Mouse (Mus musculus) stomach, embryonic 16.5 days (tissue): Measurements from ENCODE around the gene Capns1. TPM values are rescaled to one million over a fixed set of nuclear protein-coding genes. Genes with fewer than 3 reads are reported as not detected.
A peak's percentile ranks its signal among the peaks of the same experiment; 100 is the strongest.

Experiments used
- ATAC-seq: fragments of 200-750 bp; cut with Nextera tagmentation; 2 replicates; pipeline ENCODE4 v1.8.0; 2017; ENCODE audit warnings: moderate number of reproducible peaks, moderate TSS enrichment; ENCODE audit not compliant: insufficient read depth, low FRiP score
- H3K27ac ChIP-seq: fragments of 300-500 bp; sonication (generic); 2 replicates; pipeline ENCODE4 v1.5.1; 2014; ENCODE audit warnings: low read length
- H3K27me3 ChIP-seq: fragments of 300-500 bp; sonication (generic); 2 replicates; pipeline ENCODE4 v1.6.1; 2014; ENCODE audit warnings: low read length, control low read depth, mixed read lengths; ENCODE audit not compliant: control insufficient read depth, insufficient read depth
- H3K36me3 ChIP-seq: fragments of 300-500 bp; sonication (generic); 2 replicates; pipeline ENCODE4 v1.6.1; 2014; ENCODE audit warnings: low read length; ENCODE audit not compliant: control insufficient read depth, insufficient read depth
- H3K4me1 ChIP-seq: fragments of 300-500 bp; sonication (generic); 2 replicates; pipeline ENCODE4 v1.6.1; 2014; ENCODE audit warnings: low read length, control low read depth, mixed read lengths; ENCODE audit not compliant: control insufficient read depth, insufficient read depth
- H3K4me2 ChIP-seq: fragments of 300-500 bp; sonication (generic); 2 replicates; pipeline ENCODE4 v1.6.1; 2014; ENCODE audit warnings: low read depth, low read length, mixed read lengths
- H3K4me3 ChIP-seq: fragments of 300-500 bp; sonication (generic); replicated peaks from 2 replicates; pipeline ENCODE4 v1.5.1; 2014; ENCODE audit warnings: mild to moderate bottlenecking, low read length
- H3K9ac ChIP-seq: fragments of 300-500 bp; sonication (generic); 2 replicates; pipeline ENCODE4 v1.6.1; 2014; ENCODE audit warnings: low read length
- H3K9me3 ChIP-seq: fragments of 300-500 bp; sonication (generic); replicated peaks from 2 replicates; pipeline ENCODE4 v1.6.1; 2016; ENCODE audit warnings: low read length, control low read depth; ENCODE audit not compliant: control insufficient read depth
- WGBS: fragments of 180-500 bp; shearing (Covaris S2); extraction: QIAGEN DNeasy Blood & Tissue Kit; methylation state at CpG from one replicate; pipeline ENCODE4 v1.1.7; 2014; 5-methylcytosine and 5-hydroxymethylcytosine counted together
- polyA plus RNA-seq: library from polyadenylated mRNA; unstranded; fragments of >200 nt; fragmentation: Nextera tagmentation; extraction: Ambion mirVana; gene quantifications from 2 replicates; pipeline ENCODE4 v1.2.1, GENCODE M21; 2015

The Capns1 gene
- polyA plus RNA-seq, 1 experiment from 2014 or later: 90.0 TPM

- 37% methylated on average over 6 of the region's 6 CpGs for WGBS
Observed at GRCm38 (mm10) chr7:30196171-30196570, 2.4 kb downstream of the Capns1 start.

GRCm38 (mm10) chr7:30195461-30195860 lies 3.1 kb downstream of the Capns1 start:
- H3K27me3 ChIP-seq: no peaks in the 10 kb centered on the region
- peaks cover 10% of the 10 kb centered on the region; the same call in 1 of the 2 replicates for H3K36me3 ChIP-seq
- H3K9ac ChIP-seq: peak overlapping the region; percentile 86; the same call in 1 of the 2 replicates
- H3K4me1 ChIP-seq: peaks cover 22% of the 10 kb centered on the region
- ATAC-seq: no peak
- peak overlapping the region; percentile 63; the same call in 1 of the 2 replicates for H3K27ac ChIP-seq
- H3K4me3 ChIP-seq: peak overlapping the region; percentile 87; the same call in 1 of the 2 replicates
- H3K4me2 ChIP-seq: peak overlapping the region; percentile 90; the same call in 1 of the 2 replicates
- WGBS: 58% methylated on average over 6 of the region's 6 CpGs
- no peaks in the 10 kb centered on the region for H3K9me3 ChIP-seq

More at GRCm38 (mm10) chr7:30196171-30196570, 2.4 kb downstream of the Capns1 start:
- no peak overlapping the region for H3K4me2 ChIP-seq
- H3K36me3 ChIP-seq: peaks cover 7% of the 10 kb centered on the region; the same call in 1 of the 2 replicates
- H3K9me3 ChIP-seq: no peaks in the 10 kb centered on the region
- H3K4me3 ChIP-seq: no peak overlapping the region
- peak overlapping the region; percentile 62 for H3K27ac ChIP-seq
- H3K9ac ChIP-seq: no peak overlapping the region
- peak; percentile 26; the same call in 1 of the 2 replicates for ATAC-seq
- H3K27me3 ChIP-seq: no peaks in the 10 kb centered on the region
- peaks cover 22% of the 10 kb centered on the region for H3K4me1 ChIP-seq

GRCm38 (mm10) chr7:30194884-30195283 lies 3.7 kb downstream of the Capns1 start:
- H3K9me3 ChIP-seq: no peaks in the 10 kb centered on the region
- peak overlapping the region; percentile 90 for H3K4me2 ChIP-seq
- peaks cover 10% of the 10 kb centered on the region; the same call in 1 of the 2 replicates for H3K36me3 ChIP-seq
- H3K9ac ChIP-seq: peak overlapping the region; percentile 86
- H3K27ac ChIP-seq: peak overlapping the region; percentile 96
- 0% methylated on average over 28 of the region's 28 CpGs for WGBS
- no peaks in the 10 kb centered on the region for H3K27me3 ChIP-seq
- H3K4me3 ChIP-seq: peak overlapping the region; percentile 87
- peaks cover 22% of the 10 kb centered on the region for H3K4me1 ChIP-seq
- peak; percentile 92 for ATAC-seq

- Histone ChIP-seq H3K4me2 (peak overlapping the region; percentile 90), H3K9me3 (no peaks in the 10 kb centered on the region), H3K4me3 (peak overlapping the region; percentile 87), H3K36me3 (peaks cover 10% of the 10 kb centered on the region; the same call in 1 of the 2 replicates), H3K27me3 (no peaks in the 10 kb centered on the region), H3K4me1 (peaks cover 22% of the 10 kb centered on the region), H3K27ac (peak overlapping the region; percentile 96), H3K9ac (peak overlapping the region; percentile 86)
- peak; percentile 16; the same call in 1 of the 2 replicates for ATAC-seq
- whole genome bisulfite sequencing: under 1% methylated on average over 26 of the region's 26 CpGs
Observed at GRCm38 (mm10) chr7:30194101-30194831, 4.3 kb downstream of the Capns1 start.

GRCm38 (mm10) chr7:30193581-30194100 lies 5.0 kb downstream of the Capns1 start:
- ATAC-seq: peak; percentile 63
- Histone ChIP-seq H3K4me1 (peaks cover 22% of the 10 kb centered on the region), H3K9ac (peak overlapping the region; percentile 86), H3K36me3 (peaks cover 10% of the 10 kb centered on the region; the same call in 1 of the 2 replicates), H3K9me3 (no peaks in the 10 kb centered on the region), H3K27ac (peak overlapping the region; percentile 96), H3K4me2 (peak overlapping the region; percentile 90), H3K27me3 (no peaks in the 10 kb centered on the region), H3K4me3 (peak overlapping the region; percentile 87)
- 1% methylated on average over 26 of the region's 26 CpGs for WGBS

- no peak; the same call in 1 of the 2 replicates for ATAC-seq
- Histone ChIP-seq H3K27ac (peak overlapping the region; percentile 96), H3K9ac (peak overlapping the region; percentile 86), H3K4me2 (peak overlapping the region; percentile 90), H3K27me3 (no peaks in the 10 kb centered on the region), H3K36me3 (peaks cover 10% of the 10 kb centered on the region; the same call in 1 of the 2 replicates), H3K4me1 (peaks cover 22% of the 10 kb centered on the region), H3K9me3 (no peaks in the 10 kb centered on the region), H3K4me3 (peak overlapping the region; percentile 87)
- 34% methylated on average over 9 of the region's 9 CpGs for WGBS
Observed at GRCm38 (mm10) chr7:30193013-30193412, 5.6 kb downstream of the Capns1 start.

- 86% methylated on average over 12 of the region's 12 CpGs for WGBS
- no peak overlapping the region for H3K4me3 ChIP-seq
- H3K4me2 ChIP-seq: no peak overlapping the region
- H3K4me1 ChIP-seq: peaks cover 22% of the 10 kb centered on the region
- no peaks in the 10 kb centered on the region for H3K27me3 ChIP-seq
- no peak overlapping the region for H3K9ac ChIP-seq
- H3K36me3 ChIP-seq: peaks cover 10% of the 10 kb centered on the region; the same call in 1 of the 2 replicates
- no peak overlapping the region for H3K27ac ChIP-seq
- no peaks in the 10 kb centered on the region for H3K9me3 ChIP-seq
- no peak for ATAC-seq
Observed at GRCm38 (mm10) chr7:30192088-30192487, 6.5 kb downstream of the Capns1 start.

GRCm38 (mm10) chr7:30189116-30189491 lies 9.5 kb downstream of the Capns1 start:
- Histone ChIP-seq H3K27ac (no peak overlapping the region), H3K36me3 (peaks cover 17% of the 10 kb centered on the region), H3K4me3 (no peak overlapping the region), H3K27me3 (no peaks in the 10 kb centered on the region), H3K9me3 (no peaks in the 10 kb centered on the region), H3K4me2 (no peak overlapping the region), H3K9ac (no peak overlapping the region), H3K4me1 (peaks cover 16% of the 10 kb centered on the region)
- 76% methylated on average over 4 of the region's 4 CpGs for WGBS
- ATAC-seq: no peak
